Mouse (Mus musculus): ENCODE measurements around the gene Rchy1.

DNA sequence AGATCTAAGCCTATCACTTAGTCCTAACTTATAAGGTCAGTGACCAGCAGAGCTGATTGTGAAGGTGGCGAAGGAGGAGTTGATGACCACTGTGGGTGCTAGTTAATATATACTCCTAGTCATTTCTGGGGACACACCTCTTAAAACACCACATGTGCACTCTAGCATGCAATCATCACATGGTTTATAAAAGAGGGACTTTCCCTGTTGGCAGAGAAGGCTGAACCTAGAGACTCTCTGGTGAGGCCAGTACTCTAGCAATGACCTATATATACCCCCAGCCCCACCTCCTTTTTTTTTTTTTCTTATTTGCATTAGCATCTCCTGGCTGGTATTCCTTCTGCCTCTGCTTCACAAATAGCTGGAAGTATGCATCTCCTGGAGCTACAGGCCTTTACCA lies 1.5 kb downstream of the Rchy1 start:
- TF ChIP-seq CTCF (conservative IDR thresholded peaks at IDR 0.05; ENCODE audit: insufficient read depth, insufficient read length, low read depth, low read length) (no peak), POLR2A (IDR thresholded peaks at IDR 0.05; ENCODE audit: low read depth, low read length) (no peak)
